Mouse (Mus musculus) embryonic fibroblast, embryonic 13.5 days (primary cell): ENCODE data around the gene Ireb2.
"Not testable (repeated sequence)": the region's sequence is repeated elsewhere in the genome, so short reads cannot be mapped to it uniquely, and the experiment has no call there.

Experiments used
- CTCF ChIP-seq: IDR thresholded peaks from 2 replicates; pipeline ENCODE4 v1.5.1; 2011; ENCODE audit warnings: mild to moderate bottlenecking, control low read depth, low read length, moderate library complexity, borderline replicate concordance; ENCODE audit not compliant: insufficient read depth
- POLR2A ChIP-seq: IDR thresholded peaks from 2 replicates; pipeline ENCODE4 v1.6.1; 2011; ENCODE audit warnings: low read depth, mild to moderate bottlenecking, control low read depth, low read length, moderate library complexity

GRCm38 (mm10) chr9:54835951-54836717 lies 27.5 kb upstream of the Ireb2 start:
- TF ChIP-seq CTCF, POLR2A: not testable (repeated sequence)
